Mouse (Mus musculus): Measurements from ENCODE around the gene Tgfb1.

DNA sequence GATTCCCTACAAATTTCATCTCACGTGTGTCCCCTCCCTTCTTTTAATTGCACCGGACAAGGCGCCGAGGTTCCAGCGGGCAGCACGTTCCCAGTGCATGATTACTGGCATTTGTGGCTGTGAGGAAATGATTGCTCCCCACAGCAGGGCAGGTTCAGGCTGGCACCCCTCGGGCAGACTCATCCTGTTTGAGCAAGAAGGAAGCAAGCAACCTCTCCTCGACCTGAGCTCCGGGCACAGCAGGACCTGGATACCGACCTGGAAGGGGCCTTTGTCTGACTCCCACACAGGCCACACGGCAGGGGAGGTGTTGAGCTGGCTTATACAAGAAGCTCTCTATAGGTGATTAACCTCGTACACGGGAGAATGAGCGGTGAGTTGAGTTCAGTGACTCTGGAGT is 41.7 kb upstream of the Tgfb1 start:
- TF ChIP-seq CTCF (IDR thresholded peaks at IDR 0.05; ENCODE audit: low read depth, low read length), result no peak
- TF ChIP-seq POLR2A (IDR thresholded peaks at IDR 0.05; ENCODE audit: borderline replicate concordance, low read depth, low read length), result no peak

Measured in bone marrow macrophage, adult 2 months (primary cell).